Mouse (Mus musculus) embryonic fibroblast, embryonic 13.5 days (primary cell): ENCODE data around the gene Sbpl.

Experiments used
- CTCF ChIP-seq: IDR thresholded peaks from 2 replicates; pipeline ENCODE4 v1.5.1; 2011; ENCODE audit warnings: mild to moderate bottlenecking, control low read depth, low read length, moderate library complexity, borderline replicate concordance; ENCODE audit not compliant: insufficient read depth
- POLR2A ChIP-seq: IDR thresholded peaks from 2 replicates; pipeline ENCODE4 v1.6.1; 2011; ENCODE audit warnings: low read depth, mild to moderate bottlenecking, control low read depth, low read length, moderate library complexity

DNA sequence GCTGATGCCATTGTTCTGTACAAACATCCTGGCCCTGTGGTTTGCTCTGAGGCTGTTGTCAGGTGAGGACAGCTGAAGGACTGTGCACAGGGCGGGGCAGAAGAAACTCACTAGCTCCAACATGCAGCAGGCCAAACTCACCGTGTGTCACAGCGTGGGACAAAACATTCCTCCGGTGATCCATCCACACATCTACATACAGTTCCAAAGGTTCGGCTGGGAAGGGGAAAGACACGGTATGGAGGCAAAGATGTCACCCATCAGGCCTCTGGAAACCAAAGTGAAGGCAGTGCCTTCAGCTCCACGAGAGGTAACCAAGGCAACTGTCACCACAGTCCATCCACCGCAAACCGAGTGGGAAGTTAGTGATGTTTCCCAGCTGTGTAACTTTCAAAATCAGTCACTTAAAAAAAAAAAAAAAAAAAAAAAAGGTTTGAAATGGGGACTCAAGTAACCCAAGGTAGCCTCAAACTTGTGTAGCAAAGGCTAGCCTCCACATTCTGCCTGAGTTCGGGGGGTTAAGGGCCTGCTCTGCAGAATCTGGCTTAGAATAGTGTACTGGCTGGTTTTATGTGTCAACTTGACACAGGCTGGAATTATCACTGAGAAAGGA is 25.3 kb upstream of the Sbpl start, which contains the start of gene Prss30:
- no peak for TF ChIP-seq CTCF
- no peak for TF ChIP-seq POLR2A
